Mouse (Mus musculus) C2C12 (cell line): ENCODE data around the gene Mtg1. TPM values are rescaled to one million over a fixed set of nuclear protein-coding genes. Genes with fewer than 3 reads are reported as not detected.

Experiments
- H3K27me3 ChIP-seq: one replicate; pipeline ENCODE4 v1.6.1; 2011; ENCODE audit not compliant: control insufficient read depth, insufficient read depth, insufficient read length
- H3K36me3 ChIP-seq: one replicate; pipeline ENCODE4 v1.6.1; 2011; ENCODE audit not compliant: control insufficient read depth, insufficient read depth
- H3K4me3 ChIP-seq: one replicate; pipeline ENCODE4 v1.5.1; 2011; ENCODE audit warnings: mild to moderate bottlenecking, control low read depth; ENCODE audit not compliant: poor library complexity, insufficient read depth, severe bottlenecking
- H3K79me2 ChIP-seq: one replicate; pipeline ENCODE4 v1.6.1; 2011; ENCODE audit not compliant: control insufficient read depth, insufficient read depth
- H3K79me3 ChIP-seq: one replicate; pipeline ENCODE4 v1.6.1; 2011; ENCODE audit warnings: low read depth, control low read depth
- H3ac ChIP-seq: one replicate; pipeline ENCODE3; 2011; ENCODE audit warnings: low read depth; ENCODE audit not compliant: control insufficient read depth, insufficient read length
- CEBPB ChIP-seq: IDR thresholded peaks from one replicate; pipeline ENCODE4 v1.6.1; 2011; ENCODE audit warnings: low read depth, mild to moderate bottlenecking, control low read depth, moderate library complexity
- CTCF ChIP-seq: IDR thresholded peaks from one replicate; pipeline ENCODE4 v1.5.1; 2011; ENCODE audit not compliant: control insufficient read depth, insufficient read depth, insufficient read length
- FOSL1 ChIP-seq: IDR thresholded peaks from one replicate; pipeline ENCODE4 v1.8.0; 2011; ENCODE audit warnings: mild to moderate bottlenecking, low read length; ENCODE audit not compliant: poor library complexity, insufficient read depth, severe bottlenecking
- MAX ChIP-seq: IDR thresholded peaks from one replicate; pipeline ENCODE4 v1.6.1; 2011; ENCODE audit warnings: mild to moderate bottlenecking, control low read depth
- MYOD1 ChIP-seq: IDR thresholded peaks from one replicate; pipeline ENCODE4 v1.6.1; 2011; ENCODE audit warnings: low read depth; ENCODE audit not compliant: control insufficient read depth, insufficient read length
- MYOG ChIP-seq: IDR thresholded peaks from one replicate; pipeline ENCODE4 v1.6.1; 2011; ENCODE audit not compliant: control insufficient read depth, insufficient read length; ENCODE audit errors: extremely low read depth
- USF1 ChIP-seq: IDR thresholded peaks from one replicate; pipeline ENCODE4 v1.6.1; 2011; ENCODE audit warnings: low read depth, mild to moderate bottlenecking, control low read depth, moderate library complexity
- long read RNA-seq, 2 experiments: library from polyadenylated mRNA; unstranded; transcript quantifications; one replicate each; pipeline ENCODE4 v2.0.0; 2019 to 2020
- polyA plus RNA-seq: library from polyadenylated mRNA; unstranded; fragments of >200 nt; fragmentation: generic; extraction: Trizol; gene quantifications from one replicate; pipeline ENCODE4 v1.2.1, GENCODE M21; 2012; ENCODE audit warnings: missing spikeins

Mtg1 gene
- polyA plus RNA-seq, result 16.9 TPM
- long read RNA-seq, experiment 1, transcript Mtg1-201 (11 exons, 1,595 nt), result major isoform, 19 of 24 reads
- long read RNA-seq, experiment 1, partial matches to known transcripts, result 2 of 24 reads
- long read RNA-seq, experiment 1, other reads (novel, unspliced or antisense), result 3 of 24 reads
- long read RNA-seq, experiment 2, transcript Mtg1-201 (11 exons, 1,595 nt), result major isoform, 32 of 35 reads
- long read RNA-seq, experiment 2, partial matches to known transcripts, result 0 of 35 reads
- long read RNA-seq, experiment 2, other reads (novel, unspliced or antisense), result 2 of 35 reads

DNA sequence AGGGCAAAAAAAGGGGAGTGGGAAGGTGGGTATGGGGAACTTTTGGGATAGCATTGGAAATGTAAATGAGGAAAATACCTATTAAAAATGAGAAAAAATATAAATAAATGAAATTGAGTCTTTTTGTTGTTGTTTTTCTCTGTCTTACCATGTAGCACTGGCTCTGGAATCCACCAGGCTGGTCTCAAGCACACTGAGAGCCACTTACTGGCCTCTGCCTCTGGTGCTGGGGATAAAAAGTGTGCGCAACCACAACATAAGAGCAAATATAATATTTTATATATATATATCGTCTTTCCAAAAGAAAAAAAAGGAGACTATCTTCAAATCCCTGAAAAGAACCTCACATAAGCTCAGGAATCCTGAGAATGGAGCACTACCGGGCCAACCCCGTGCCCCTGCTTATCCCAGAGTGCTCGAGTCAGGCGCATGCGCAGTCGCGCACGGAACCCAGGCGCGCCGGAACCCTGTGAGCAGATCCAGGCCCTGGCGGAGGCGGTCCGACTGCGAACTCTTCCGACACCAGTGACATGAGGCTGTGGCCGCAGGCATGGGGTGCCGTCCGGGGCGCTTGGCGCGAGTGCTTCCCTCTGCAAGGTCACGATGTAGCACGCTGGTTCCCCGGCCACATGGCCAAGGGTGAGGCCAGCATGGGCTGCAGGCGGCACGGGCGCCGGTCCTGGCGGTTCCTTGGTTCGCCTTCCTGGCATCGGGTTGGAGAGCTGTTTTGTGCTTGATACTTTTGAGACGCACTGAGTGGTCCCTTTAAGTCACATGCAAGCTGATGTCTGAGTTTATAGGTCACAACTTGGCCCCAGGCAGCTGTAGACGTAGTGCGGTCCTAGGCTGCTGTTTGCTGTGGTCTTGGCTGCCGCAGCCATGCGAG is at the start of gene Mtg1:
TSS of gene Mtg1 (plus strand) at position 430 of the 886 bp plus-strand sequence.
- H3K79me3 ChIP-seq, result no peaks in the 10 kb centered on the region
- H3ac ChIP-seq, result peak within 1 kb of the TSS; percentile 95
- peak; percentile 12 for TF ChIP-seq USF1
- TF ChIP-seq MYOD1, result no peak
- no peak for TF ChIP-seq MYOG
- TF ChIP-seq CEBPB, result no peak
- peak; percentile 92 for TF ChIP-seq MAX
- no peak for TF ChIP-seq FOSL1
- no peak for TF ChIP-seq CTCF
- H3K4me3 ChIP-seq, result peak within 1 kb of the TSS; percentile 52
- no peaks in the 10 kb centered on the region for H3K36me3 ChIP-seq
- H3K79me2 ChIP-seq, result no peaks in the 10 kb centered on the region
- H3K27me3 ChIP-seq, result no peaks in the 10 kb centered on the region

DNA sequence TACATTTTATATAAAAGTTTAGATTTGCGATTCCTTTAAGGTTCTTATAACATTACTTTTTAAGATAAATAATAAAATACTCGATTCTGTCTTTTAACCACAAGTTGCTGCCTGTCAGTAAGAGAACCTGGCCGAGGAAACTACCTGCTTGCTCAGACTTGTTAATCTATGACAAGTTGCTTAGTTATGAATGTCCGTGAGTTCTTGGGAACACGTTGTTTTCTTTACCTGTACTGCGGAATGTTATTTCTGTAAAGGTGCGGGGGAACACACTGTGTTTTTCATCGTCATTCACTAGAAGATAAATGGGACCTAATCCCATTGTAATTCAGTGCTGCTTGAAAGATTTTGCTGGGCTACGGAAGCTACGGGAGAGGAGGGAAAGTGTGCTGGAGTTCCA is 46.8 kb upstream of the Mtg1 start:
- TF ChIP-seq MAX (no peak), CEBPB (no peak), FOSL1 (no peak)
- no peak overlapping the region for H3ac ChIP-seq
- H3K79me2 ChIP-seq, result no peaks in the 10 kb centered on the region
- H3K27me3 ChIP-seq, result no peaks in the 10 kb centered on the region
- no peak overlapping the region for H3K4me3 ChIP-seq
- H3K36me3 ChIP-seq, result no peaks in the 10 kb centered on the region
- no peaks in the 10 kb centered on the region for H3K79me3 ChIP-seq

GRCm38 (mm10) chr7:140092924-140093528 is 44.3 kb upstream of the Mtg1 start, which contains the start of gene Prap1:
Gene Prap1, plus strand, starts transcription at chr7:140093395.
- Histone ChIP-seq H3K79me3 (no peaks in the 10 kb centered on the region), H3K4me3 (no peak within 1 kb of the TSS), H3K27me3 (no peaks in the 10 kb centered on the region), H3K36me3 (no peaks in the 10 kb centered on the region), H3ac (no peak within 1 kb of the TSS), H3K79me2 (no peaks in the 10 kb centered on the region)
- TF ChIP-seq CTCF, result no peak
- no peak for TF ChIP-seq FOSL1
- no peak for TF ChIP-seq CEBPB
- no peak for TF ChIP-seq MYOG
- TF ChIP-seq USF1, result no peak
- no peak for TF ChIP-seq MAX
- TF ChIP-seq MYOD1, result no peak

DNA sequence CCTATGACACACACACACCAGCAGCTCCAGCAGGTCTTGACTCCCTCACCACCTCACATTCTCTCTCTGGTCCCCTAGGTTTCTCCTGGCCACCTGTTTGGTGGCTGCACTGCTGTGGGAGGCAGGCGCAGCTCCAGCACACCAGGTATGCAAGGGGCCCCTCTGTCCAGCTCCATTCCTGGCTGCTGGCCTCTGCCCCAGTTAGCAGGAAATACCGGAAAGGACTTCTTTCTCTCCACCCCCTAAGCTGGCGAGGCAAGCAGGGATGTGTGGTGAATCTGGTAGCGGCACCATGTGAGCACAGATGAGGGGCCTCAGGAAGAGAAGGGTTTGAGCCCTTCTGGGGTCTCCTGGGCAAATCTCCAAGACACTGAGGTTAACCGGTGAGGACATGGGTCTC is 42.4 kb upstream of the Mtg1 start:
- H3K79me2 ChIP-seq, result no peaks in the 10 kb centered on the region
- H3K27me3 ChIP-seq, result no peaks in the 10 kb centered on the region
- TF ChIP-seq CTCF (no peak), CEBPB (no peak), MYOD1 (no peak)
- no peak overlapping the region for H3K4me3 ChIP-seq
- H3ac ChIP-seq, result no peak overlapping the region
- no peaks in the 10 kb centered on the region for H3K79me3 ChIP-seq
- no peaks in the 10 kb centered on the region for H3K36me3 ChIP-seq

- no peaks in the 10 kb centered on the region for H3K36me3 ChIP-seq
- no peaks in the 10 kb centered on the region for H3K79me3 ChIP-seq
- no peak for TF ChIP-seq CEBPB
- TF ChIP-seq MYOD1, result no peak
- no peak for TF ChIP-seq MYOG
- TF ChIP-seq CTCF, result no peak
- TF ChIP-seq FOSL1, result no peak
- no peak for TF ChIP-seq USF1
- no peak for TF ChIP-seq MAX
- H3ac ChIP-seq, result no peak overlapping the region
- no peak overlapping the region for H3K4me3 ChIP-seq
- no peaks in the 10 kb centered on the region for H3K79me2 ChIP-seq
- H3K27me3 ChIP-seq, result no peaks in the 10 kb centered on the region
Observed at GRCm38 (mm10) chr7:140095556-140095955, 41.8 kb upstream of the Mtg1 start.
